Mouse (Mus musculus) cerebellum, adult 2 months (tissue): ENCODE results near the gene Rrp7a.

Experiments
- CTCF ChIP-seq: fragments of 200-500 bp; IDR thresholded peaks from 2 replicates; pipeline ENCODE4 v1.5.1; 2011; ENCODE audit warnings: low read depth, mild to moderate bottlenecking, control low read depth, low read length, moderate library complexity, borderline replicate concordance; ENCODE audit not compliant: insufficient read depth
- POLR2A ChIP-seq: fragments of 200-500 bp; IDR thresholded peaks from 2 replicates; pipeline ENCODE4 v1.6.1; 2011; ENCODE audit warnings: low read length, control low read depth, borderline replicate concordance; ENCODE audit not compliant: insufficient read depth

DNA sequence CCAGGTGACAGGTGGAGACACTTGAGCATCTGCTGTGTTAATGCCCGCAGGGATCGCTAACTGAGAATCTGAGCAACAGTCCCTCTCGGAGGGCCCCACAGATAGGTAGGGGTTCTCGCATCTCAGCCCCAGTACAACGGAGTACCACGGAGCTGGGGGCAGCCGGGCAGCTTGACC lies 33.3 kb downstream of the Rrp7a start, which contains the start of gene Serhl:
- no peak for TF ChIP-seq CTCF
- TF ChIP-seq POLR2A, result no peak
